Mouse (Mus musculus) embryonic fibroblast, embryonic 13.5 days (primary cell): ENCODE results near the gene 9430097D07Rik. TPM values are rescaled to one million over a fixed set of nuclear protein-coding genes. Genes with fewer than 3 reads are reported as not detected.

ENCODE experiments used
- H3K27ac ChIP-seq: 2 replicates; pipeline ENCODE4 v1.5.1; 2012; ENCODE audit warnings: low read length, control low read depth, inconsistent platforms; ENCODE audit not compliant: insufficient read depth
- H3K4me1 ChIP-seq: 2 replicates; pipeline ENCODE4 v1.6.1; 2011; ENCODE audit warnings: low read length; ENCODE audit not compliant: control insufficient read depth, insufficient read depth
- H3K4me3 ChIP-seq: 2 replicates; pipeline ENCODE4 v1.5.1; 2011; ENCODE audit warnings: mild to moderate bottlenecking, control low read depth, low read length; ENCODE audit not compliant: insufficient read depth
- CTCF ChIP-seq: IDR thresholded peaks from 2 replicates; pipeline ENCODE4 v1.5.1; 2011; ENCODE audit warnings: mild to moderate bottlenecking, control low read depth, low read length, moderate library complexity, borderline replicate concordance; ENCODE audit not compliant: insufficient read depth
- POLR2A ChIP-seq: IDR thresholded peaks from 2 replicates; pipeline ENCODE4 v1.6.1; 2011; ENCODE audit warnings: low read depth, mild to moderate bottlenecking, control low read depth, low read length, moderate library complexity
- polyA plus RNA-seq: library from polyadenylated mRNA; stranded (reverse); fragments of >200 nt; gene quantifications from 2 replicates; pipeline ENCODE4 v1.2.4, GENCODE M21; 2011; ENCODE audit warnings: low read depth; ENCODE audit not compliant: missing spikeins, insufficient read length

The 9430097D07Rik gene
- polyA plus RNA-seq, result not detected in 2 replicates

DNA sequence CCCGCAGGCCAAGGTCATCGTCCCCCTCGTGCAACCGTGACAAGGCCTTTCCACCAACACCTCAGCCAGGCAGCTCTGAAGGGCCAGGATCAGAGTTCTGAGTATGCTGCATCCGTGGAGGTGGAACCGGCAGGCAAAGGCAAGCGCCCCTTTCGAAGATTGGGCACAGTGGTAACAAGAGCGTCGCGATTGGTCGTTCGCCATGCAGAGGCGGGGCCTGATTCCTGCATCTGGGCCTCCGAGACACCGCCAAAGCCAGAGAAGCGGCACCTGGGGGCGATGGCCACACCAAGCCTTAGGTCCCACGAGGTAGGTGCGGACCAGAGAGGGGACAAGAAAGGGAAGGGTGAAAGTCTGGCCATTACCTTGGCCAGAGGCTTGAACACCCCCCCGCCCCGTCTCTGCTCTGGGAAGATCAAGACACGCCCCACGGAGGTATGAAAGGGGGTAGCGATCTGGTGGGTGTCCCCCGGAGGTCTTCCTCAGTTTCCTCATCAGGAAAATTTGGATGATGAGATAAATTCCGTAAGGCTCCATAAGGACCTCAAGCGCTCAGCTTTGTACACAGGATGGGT lies at the start of gene 9430097D07Rik:
9430097D07Rik (minus strand) TSS at position 99 of the 575 bp plus-strand sequence.
- Histone ChIP-seq H3K4me3 (peak within 1 kb of the TSS; percentile 30), H3K27ac (no peak within 1 kb of the TSS), H3K4me1 (no peaks in the 10 kb centered on the region)
- TF ChIP-seq POLR2A (no peak), CTCF (no peak)

DNA sequence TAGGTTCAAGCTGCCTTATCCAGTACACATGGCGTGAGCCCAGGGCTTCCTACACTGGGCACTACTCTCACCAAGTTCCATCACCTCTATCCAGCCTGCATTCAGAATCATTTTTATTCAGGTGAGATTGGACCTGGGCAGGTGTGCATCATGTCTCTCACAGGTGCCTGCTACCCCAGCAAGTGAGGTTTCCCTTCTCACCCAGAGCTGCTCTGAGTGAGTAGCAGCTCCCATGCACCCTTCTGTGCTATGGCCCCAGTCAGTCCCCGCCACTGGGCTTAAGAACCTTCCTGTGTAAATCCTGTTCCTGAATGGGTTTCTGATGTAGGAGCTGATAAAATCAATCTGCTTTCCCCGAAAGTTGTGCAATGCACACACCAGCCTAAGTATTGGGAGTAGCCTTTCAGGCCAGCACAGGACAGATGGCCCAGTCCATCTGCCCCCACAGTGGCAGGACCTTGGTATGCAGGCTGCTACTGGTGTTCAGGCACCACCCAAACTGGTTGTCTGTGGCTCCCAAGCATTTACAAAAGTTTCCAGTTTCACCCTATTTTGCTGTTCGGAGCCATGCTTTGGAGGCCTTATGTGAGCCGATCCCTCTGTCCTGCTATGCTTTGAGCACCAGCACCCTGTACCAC lies 48.7 kb upstream of the 9430097D07Rik start:
- peaks cover 16% of the 10 kb centered on the region for H3K4me1 ChIP-seq
- no peak overlapping the region for H3K4me3 ChIP-seq
- no peak for TF ChIP-seq POLR2A
- no peak for TF ChIP-seq CTCF
- no peak overlapping the region for H3K27ac ChIP-seq

DNA sequence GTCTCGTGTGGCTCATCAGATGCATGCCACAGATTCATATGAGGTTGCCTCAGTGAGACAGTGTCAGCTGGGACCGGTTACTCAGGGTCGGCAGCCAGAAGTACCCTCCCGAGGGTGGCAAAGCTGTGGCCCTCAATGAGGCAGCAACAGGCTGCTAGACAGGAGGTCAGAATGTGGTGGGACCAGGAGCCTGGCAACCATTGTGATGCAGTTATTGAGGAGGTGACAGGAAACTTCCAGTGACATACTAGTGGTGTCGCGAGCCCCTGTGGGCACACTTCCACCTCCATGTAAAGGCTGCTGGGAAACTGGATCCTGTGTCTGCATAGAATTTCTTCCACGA lies 46.0 kb upstream of the 9430097D07Rik start, which contains the start of gene Ak1:
Ak1 (plus strand) TSS at position 242 of the 343 bp plus-strand sequence.
- peaks cover 14% of the 10 kb centered on the region for H3K4me1 ChIP-seq
- H3K27ac ChIP-seq, result no peak within 1 kb of the TSS
- no peak for TF ChIP-seq CTCF
- TF ChIP-seq POLR2A, result no peak
- H3K4me3 ChIP-seq, result no peak within 1 kb of the TSS

DNA sequence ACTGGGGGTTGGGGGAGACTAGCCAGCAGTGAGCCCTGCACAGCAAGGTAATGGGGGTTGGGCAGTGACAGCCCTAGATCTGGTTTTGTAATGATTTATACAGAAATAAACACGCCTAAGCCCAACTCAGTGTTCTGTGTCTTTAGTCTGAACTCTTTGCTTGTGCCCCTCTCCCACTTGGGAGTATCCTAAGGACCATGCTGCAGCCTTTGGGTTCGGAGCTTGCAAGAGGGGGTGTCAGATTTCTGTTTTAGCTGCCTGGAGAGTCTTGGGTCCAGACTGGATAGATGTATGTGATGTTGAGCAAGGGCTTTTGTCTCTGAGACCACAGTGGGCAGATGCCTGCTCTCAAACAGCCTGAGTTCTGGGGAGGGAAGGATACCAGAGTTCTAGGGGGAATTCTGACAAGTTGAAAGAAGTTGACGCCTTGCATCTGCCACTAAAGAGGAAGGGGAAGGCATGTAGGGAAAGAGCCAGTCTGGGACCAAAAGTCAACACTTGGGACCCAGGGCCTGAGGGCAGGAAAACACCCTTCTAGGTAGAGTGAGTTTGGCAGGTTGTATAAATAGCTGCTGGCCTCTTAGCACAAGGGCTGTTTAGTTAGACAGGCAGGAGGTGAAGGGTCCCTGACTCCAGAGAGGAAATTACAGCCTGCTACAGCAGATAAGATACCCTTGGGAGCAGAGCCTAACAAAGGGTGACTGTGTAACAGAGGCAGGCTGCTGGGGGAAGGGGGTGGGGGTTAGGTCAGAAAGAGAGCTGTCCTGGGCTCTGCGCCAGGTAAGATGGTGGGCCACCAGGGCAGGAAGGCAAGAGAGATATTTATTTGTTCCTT lies 45.4 kb upstream of the 9430097D07Rik start:
- Histone ChIP-seq H3K4me3 (no peak overlapping the region), H3K4me1 (peaks cover 14% of the 10 kb centered on the region), H3K27ac (no peak overlapping the region)
- TF ChIP-seq CTCF (no peak), POLR2A (no peak)

DNA sequence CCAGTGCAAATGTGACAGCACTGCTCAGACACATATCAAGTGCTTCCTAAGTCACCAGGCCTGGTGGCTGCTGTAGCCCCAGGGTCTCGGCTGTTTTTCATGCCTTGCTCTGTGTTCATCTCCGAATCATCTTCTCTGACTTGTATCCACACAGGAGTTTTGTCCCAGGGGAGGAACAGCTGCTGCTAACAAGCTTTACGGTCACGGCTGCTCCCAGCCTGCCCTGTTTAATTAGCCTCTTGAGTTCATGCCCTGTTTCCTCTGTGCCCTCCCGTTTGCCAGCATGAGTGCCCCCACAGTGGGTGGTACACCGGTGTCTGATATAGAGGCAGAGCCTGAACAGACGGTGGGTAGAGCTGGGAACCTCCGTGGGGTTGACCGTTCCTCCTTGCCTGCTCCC lies 42.6 kb upstream of the 9430097D07Rik start:
- H3K4me3 ChIP-seq, result no peak overlapping the region
- TF ChIP-seq CTCF (no peak), POLR2A (no peak)

DNA sequence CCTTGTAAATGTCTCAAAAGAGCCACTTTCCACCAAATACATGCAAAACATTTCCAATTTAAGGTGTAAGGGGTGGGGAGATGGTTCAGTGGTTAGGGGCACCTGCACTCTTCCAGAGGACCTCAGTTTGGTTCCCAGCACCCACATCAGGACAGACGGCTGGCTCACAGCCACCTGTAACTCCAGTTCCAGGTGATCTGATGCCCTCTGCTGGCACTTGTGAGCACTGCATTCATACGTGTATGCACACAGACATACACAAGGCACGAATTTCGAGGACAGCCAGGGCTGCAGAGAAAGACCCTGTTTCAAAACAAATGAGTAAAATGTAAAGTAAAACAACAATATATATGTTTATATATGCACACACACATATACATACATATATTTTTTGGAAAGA lies 42.1 kb upstream of the 9430097D07Rik start:
- TF ChIP-seq POLR2A (no peak), CTCF (peak; percentile 22; the same call in 1 of the 2 replicates)
- no peak overlapping the region for H3K4me3 ChIP-seq
- H3K27ac ChIP-seq, result no peak overlapping the region
- H3K4me1 ChIP-seq, result peaks cover 9% of the 10 kb centered on the region

More for the DNA sequence above, 42.6 kb upstream of the 9430097D07Rik start:
- H3K4me1 ChIP-seq, result peaks cover 9% of the 10 kb centered on the region
- H3K27ac ChIP-seq, result no peak overlapping the region

DNA sequence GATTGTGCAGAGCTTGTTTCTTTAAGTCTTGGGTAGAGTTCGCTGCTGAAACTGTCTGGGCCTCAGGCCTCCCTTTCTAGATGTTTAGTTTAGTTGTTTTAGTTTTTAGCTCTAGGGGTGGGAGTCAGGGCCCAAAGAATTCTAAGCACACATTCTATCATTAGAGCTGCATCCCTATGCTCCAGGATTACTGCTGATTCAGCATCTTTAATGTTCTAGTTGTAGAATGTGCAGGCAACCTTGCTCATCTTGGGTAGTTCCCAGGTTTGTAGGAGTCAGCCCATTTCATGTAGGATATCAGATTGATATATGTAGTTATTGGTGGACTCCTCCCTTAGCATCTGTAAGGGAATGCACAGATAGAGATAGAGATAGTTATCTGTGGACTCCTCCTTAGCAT lies 41.6 kb upstream of the 9430097D07Rik start:
- Histone ChIP-seq H3K4me1 (peaks cover 9% of the 10 kb centered on the region), H3K27ac (no peak overlapping the region), H3K4me3 (no peak overlapping the region)
- TF ChIP-seq POLR2A, result no peak
- TF ChIP-seq CTCF, result no peak

DNA sequence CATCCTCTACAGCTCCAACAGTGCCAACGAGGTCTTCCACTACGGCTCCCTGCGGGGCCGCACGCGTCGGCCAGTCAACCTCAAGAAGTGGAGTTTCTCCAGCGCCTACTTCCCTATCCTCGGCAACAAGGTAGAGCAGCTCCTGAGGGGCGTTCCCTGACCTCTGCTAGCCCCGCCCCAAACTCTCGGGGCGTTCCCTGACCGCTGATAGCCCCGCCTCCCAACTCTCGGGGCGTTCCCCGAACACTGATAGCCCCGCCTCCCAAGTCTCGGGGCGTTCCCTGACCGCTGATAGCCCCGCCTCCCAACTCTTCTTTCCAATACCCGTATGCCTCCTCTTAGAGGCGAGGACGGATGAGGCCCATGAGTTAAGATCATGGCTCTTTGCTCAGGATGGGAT lies 36.8 kb upstream of the 9430097D07Rik start:
- 0 out of 2 replicates have a peak, but pooled peaks cover 2% of the 10 kb centered on the region for H3K4me1 ChIP-seq
- H3K4me3 ChIP-seq, result no peak overlapping the region
- TF ChIP-seq POLR2A (no peak), CTCF (no peak)
- no peak overlapping the region for H3K27ac ChIP-seq

DNA sequence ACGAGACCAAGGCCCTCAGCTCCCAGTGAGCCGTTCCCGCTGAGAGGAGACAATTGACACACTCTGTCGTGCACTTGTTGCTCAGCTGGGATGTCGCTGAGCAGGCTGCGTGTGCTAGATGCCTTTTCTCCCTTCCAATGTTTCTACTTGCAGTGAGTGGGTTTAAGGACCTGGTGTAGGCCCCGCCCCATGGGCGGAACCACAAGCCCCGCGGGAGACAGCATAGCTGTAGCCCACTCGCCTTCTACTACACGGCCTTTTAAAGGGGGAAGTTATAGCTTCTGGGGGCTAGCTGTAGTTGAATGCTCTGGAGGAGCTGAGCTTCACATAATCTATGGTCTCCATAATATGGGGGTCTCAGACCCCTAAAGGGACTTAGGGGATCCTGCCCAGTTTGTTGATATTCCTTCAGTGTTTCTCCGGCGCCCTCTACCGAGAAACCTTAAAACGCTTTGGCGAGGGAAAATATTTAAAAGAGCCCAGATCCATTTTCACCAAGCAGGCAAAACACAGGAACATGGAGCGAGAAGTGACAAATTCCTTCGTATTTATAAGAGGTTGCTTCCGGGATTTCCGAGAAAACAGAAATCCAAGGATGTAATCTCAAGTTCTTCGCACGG lies 35.2 kb upstream of the 9430097D07Rik start:
- TF ChIP-seq CTCF (no peak), POLR2A (no peak)
- H3K27ac ChIP-seq, result no peak overlapping the region
- H3K4me1 ChIP-seq, result 0 out of 2 replicates have a peak, but pooled peaks cover 2% of the 10 kb centered on the region
- H3K4me3 ChIP-seq, result peak overlapping the region; percentile 29; the same call in 1 of the 2 replicates
